Mouse (Mus musculus) bone marrow, adult 2 months (tissue): ENCODE results near the gene Mtss1l.

Source experiments
- CTCF ChIP-seq: fragments of 200-500 bp; IDR thresholded peaks from 2 replicates; pipeline ENCODE4 v1.5.1; 2011; ENCODE audit warnings: low read length, control low read depth; ENCODE audit not compliant: control insufficient read depth, insufficient read depth
- POLR2A ChIP-seq: fragments of 200-500 bp; IDR thresholded peaks from 2 replicates; pipeline ENCODE4 v1.6.1; 2011; ENCODE audit warnings: low read depth, mild to moderate bottlenecking, control low read depth, low read length, borderline replicate concordance; ENCODE audit not compliant: control insufficient read depth

DNA sequence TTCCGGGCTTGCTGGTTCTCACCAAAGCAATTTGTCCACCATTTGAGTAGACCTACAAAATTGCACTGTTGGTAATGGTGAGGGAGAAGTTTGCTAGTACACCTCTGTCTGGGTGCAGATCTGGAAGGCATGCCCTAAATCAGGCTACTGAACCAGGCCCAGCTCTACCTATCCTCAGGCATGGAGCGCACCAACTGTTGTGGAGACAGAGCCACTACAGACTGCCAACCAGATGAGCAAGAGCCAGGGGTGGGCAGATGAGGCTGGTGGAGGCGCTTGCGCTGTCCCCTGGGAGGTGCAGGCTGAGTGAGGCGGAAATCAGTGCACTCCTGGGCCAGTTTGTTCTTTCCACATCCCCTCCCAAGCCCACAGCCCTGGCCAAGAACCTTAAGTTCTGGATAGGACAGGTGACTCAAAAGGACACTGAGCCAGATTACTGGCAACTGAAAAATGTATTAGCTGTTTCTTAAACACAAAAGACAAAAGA lies 44.1 kb upstream of the Mtss1l start:
- TF ChIP-seq POLR2A: no peak
- TF ChIP-seq CTCF: no peak
